Mouse (Mus musculus) liver, embryonic 16.5 days (tissue): ENCODE results near the gene Rbms3. TPM values are rescaled to one million over a fixed set of nuclear protein-coding genes. Genes with fewer than 3 reads are reported as not detected.

Experiments used
- ATAC-seq: fragments of 200-750 bp; cut with Nextera tagmentation; 2 replicates; pipeline ENCODE4 v1.8.0; 2017; ENCODE audit warnings: low read depth, mild to moderate bottlenecking, moderate number of reproducible peaks, moderate library complexity
- H3K27ac ChIP-seq: fragments of 300-500 bp; sonication (generic); 2 replicates; pipeline ENCODE4 v1.5.1; 2014; ENCODE audit warnings: mild to moderate bottlenecking, low read length
- H3K27me3 ChIP-seq: fragments of 300-500 bp; sonication (generic); 2 replicates; pipeline ENCODE4 v1.6.1; 2014; ENCODE audit warnings: low read depth, low read length, mixed read lengths; ENCODE audit not compliant: control insufficient read depth, insufficient read depth
- H3K36me3 ChIP-seq: fragments of 300-500 bp; sonication (generic); 2 replicates; pipeline ENCODE4 v1.6.1; 2014; ENCODE audit warnings: mild to moderate bottlenecking; ENCODE audit not compliant: control insufficient read depth, insufficient read depth
- H3K4me1 ChIP-seq: fragments of 300-500 bp; sonication (generic); 2 replicates; pipeline ENCODE4 v1.6.1; 2014; ENCODE audit warnings: low read depth, low read length, mixed read lengths; ENCODE audit not compliant: control insufficient read depth
- H3K4me2 ChIP-seq: fragments of 300-500 bp; sonication (generic); 2 replicates; pipeline ENCODE4 v1.6.1; 2014; ENCODE audit warnings: low read depth, low read length, mixed read lengths
- H3K4me3 ChIP-seq: fragments of 300-500 bp; sonication (generic); 2 replicates; pipeline ENCODE4 v1.5.1; 2014; ENCODE audit warnings: low read depth, mild to moderate bottlenecking, low read length
- H3K9ac ChIP-seq: fragments of 300-500 bp; sonication (generic); 2 replicates; pipeline ENCODE4 v1.6.1; 2014; ENCODE audit warnings: low read depth, low read length
- H3K9me3 ChIP-seq: fragments of 300-500 bp; sonication (generic); replicated peaks from 2 replicates; pipeline ENCODE4 v1.6.1; 2016; ENCODE audit warnings: low read length; ENCODE audit not compliant: control insufficient read depth
- WGBS: fragments of 180-500 bp; shearing (Covaris S2); extraction: QIAGEN DNeasy Blood & Tissue Kit; methylation state at CpG from one replicate; pipeline ENCODE4 v1.1.7; 2014; ENCODE audit not compliant: insufficient replicate concordance; 5-methylcytosine and 5-hydroxymethylcytosine counted together
- polyA plus RNA-seq: library from polyadenylated mRNA; unstranded; fragments of >200 nt; fragmentation: Nextera tagmentation; extraction: Ambion mirVana; gene quantifications from 2 replicates; pipeline ENCODE4 v1.2.1, GENCODE M21; 2015

Rbms3 gene
- polyA plus RNA-seq, 1 experiment from 2014 or later: 3.5 TPM

- Histone ChIP-seq H3K4me2 (no peak overlapping the region), H3K9me3 (no peaks in the 10 kb centered on the region), H3K27ac (no peak overlapping the region), H3K9ac (no peak overlapping the region), H3K4me1 (no peaks in the 10 kb centered on the region), H3K4me3 (no peak overlapping the region), H3K36me3 (no peaks in the 10 kb centered on the region), H3K27me3 (no peaks in the 10 kb centered on the region)
- no peak for ATAC-seq
- 68% methylated on average over 4 of the region's 4 CpGs for WGBS
Measured at GRCm38 (mm10) chr9:116531121-116531520, 1098.6 kb downstream of the Rbms3 start.

DNA sequence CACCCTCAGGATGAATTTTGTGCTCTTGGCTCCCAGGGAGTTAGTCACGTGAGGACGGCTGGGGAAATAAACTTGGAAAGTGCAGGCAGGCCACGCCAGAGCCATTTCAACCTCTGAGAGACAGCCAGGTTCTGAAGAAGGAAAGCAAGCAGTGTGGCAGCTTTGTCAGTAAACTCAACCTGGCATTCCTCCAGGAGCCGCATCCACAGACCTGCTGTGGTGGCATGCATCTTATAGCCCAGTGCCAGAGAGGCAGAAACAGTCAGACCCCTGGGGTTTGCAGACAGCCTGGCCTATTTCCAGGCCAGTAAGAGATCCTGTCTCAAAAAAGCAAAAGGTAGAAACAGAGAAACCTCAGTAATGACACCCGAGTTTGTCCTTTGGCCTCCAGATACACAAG, 1105.3 kb downstream of the Rbms3 start:
- no peak overlapping the region for H3K27ac ChIP-seq
- no peak overlapping the region for H3K4me3 ChIP-seq
- no peak overlapping the region for H3K9ac ChIP-seq
- 66% methylated on average over 5 of the region's 5 CpGs for WGBS
- no peak for ATAC-seq
- H3K36me3 ChIP-seq: no peaks in the 10 kb centered on the region
- no peak overlapping the region for H3K4me2 ChIP-seq
- H3K27me3 ChIP-seq: no peaks in the 10 kb centered on the region
- H3K4me1 ChIP-seq: no peaks in the 10 kb centered on the region
- no peaks in the 10 kb centered on the region for H3K9me3 ChIP-seq
